Mouse (Mus musculus): ENCODE data around the gene Rnh1. TPM values are rescaled to one million over a fixed set of nuclear protein-coding genes. Genes with fewer than 3 reads are reported as not detected.
A peak's percentile ranks its signal among the peaks of the same experiment; 100 is the strongest.

Gene Rnh1
- polyA plus RNA-seq, 1 experiment: 195 TPM

- Histone ChIP-seq H3K4me3 (replicated peaks; ENCODE audit: extremely low read depth, low read depth, low read length) (peak overlapping the region; percentile 79), H3K4me1 (ENCODE audit: control insufficient read depth, insufficient read depth, low read length) (peaks cover 10% of the 10 kb centered on the region)
- DNase-seq: peak; percentile 67
- WGBS: 1% methylated on average over 43 of the region's 43 CpGs
- TF ChIP-seq CTCF (IDR thresholded peaks at IDR 0.05; ENCODE audit: insufficient read depth, low read length) (no peak), POLR2A (IDR thresholded peaks at IDR 0.05; ENCODE audit: borderline replicate concordance, extremely low read depth, low read depth, low read length) (no peak)
Observed at GRCm38 (mm10) chr7:141193348-141193856, 20.7 kb upstream of the Rnh1 start.

GRCm38 (mm10) chr7:141192776-141193347, 20.2 kb upstream of the Rnh1 start:
- peak; percentile 66 for DNase-seq
- TF ChIP-seq CTCF (IDR thresholded peaks at IDR 0.05; ENCODE audit: insufficient read depth, low read length) (no peak), POLR2A (IDR thresholded peaks at IDR 0.05; ENCODE audit: borderline replicate concordance, extremely low read depth, low read depth, low read length) (peak; percentile 43; the same call in 1 of the 2 replicates)
- 26% methylated on average over 12 of the region's 12 CpGs for WGBS

GRCm38 (mm10) chr7:141191796-141192685, 19.4 kb upstream of the Rnh1 start:
- WGBS: 88% methylated on average over 24 of the region's 24 CpGs
- DNase-seq: no peak
- H3K4me1 ChIP-seq (ENCODE audit: control insufficient read depth, insufficient read depth, low read length): peaks cover 10% of the 10 kb centered on the region
- no peak overlapping the region for H3K4me3 ChIP-seq (replicated peaks; ENCODE audit: extremely low read depth, low read depth, low read length)
- TF ChIP-seq POLR2A (IDR thresholded peaks at IDR 0.05; ENCODE audit: borderline replicate concordance, extremely low read depth, low read depth, low read length) (no peak), CTCF (IDR thresholded peaks at IDR 0.05; ENCODE audit: insufficient read depth, low read length) (no peak)

More at GRCm38 (mm10) chr7:141192776-141193347, 20.2 kb upstream of the Rnh1 start:
- H3K4me1 ChIP-seq (ENCODE audit: control insufficient read depth, insufficient read depth, low read length): peaks cover 10% of the 10 kb centered on the region
- H3K4me3 ChIP-seq (replicated peaks; ENCODE audit: extremely low read depth, low read depth, low read length): peak overlapping the region; percentile 79

- TF ChIP-seq CTCF (IDR thresholded peaks at IDR 0.05; ENCODE audit: insufficient read depth, low read length) (no peak), POLR2A (IDR thresholded peaks at IDR 0.05; ENCODE audit: borderline replicate concordance, extremely low read depth, low read depth, low read length) (no peak)
- Histone ChIP-seq H3K4me1 (ENCODE audit: control insufficient read depth, insufficient read depth, low read length) (peaks cover 10% of the 10 kb centered on the region), H3K4me3 (replicated peaks; ENCODE audit: extremely low read depth, low read depth, low read length) (no peak overlapping the region)
- 67% methylated on average over 14 of the region's 14 CpGs for WGBS
- DNase-seq: no peak
Observed at GRCm38 (mm10) chr7:141191036-141191435, 18.4 kb upstream of the Rnh1 start.

GRCm38 (mm10) chr7:141190220-141190619, 17.6 kb upstream of the Rnh1 start:
- TF ChIP-seq CTCF (IDR thresholded peaks at IDR 0.05; ENCODE audit: insufficient read depth, low read length) (no peak), POLR2A (IDR thresholded peaks at IDR 0.05; ENCODE audit: borderline replicate concordance, extremely low read depth, low read depth, low read length) (no peak)

GRCm38 (mm10) chr7:141188733-141189132, 16.1 kb upstream of the Rnh1 start:
- no peak for DNase-seq
- Histone ChIP-seq H3K4me1 (ENCODE audit: control insufficient read depth, insufficient read depth, low read length) (peaks cover 10% of the 10 kb centered on the region), H3K4me3 (replicated peaks; ENCODE audit: extremely low read depth, low read depth, low read length) (no peak overlapping the region)
- WGBS: 87% methylated on average over 3 of the region's 3 CpGs
- TF ChIP-seq CTCF (IDR thresholded peaks at IDR 0.05; ENCODE audit: insufficient read depth, low read length) (no peak), POLR2A (IDR thresholded peaks at IDR 0.05; ENCODE audit: borderline replicate concordance, extremely low read depth, low read depth, low read length) (no peak)

More at GRCm38 (mm10) chr7:141190220-141190619, 17.6 kb upstream of the Rnh1 start:
- DNase-seq: no peak
- Histone ChIP-seq H3K4me1 (ENCODE audit: control insufficient read depth, insufficient read depth, low read length) (peaks cover 10% of the 10 kb centered on the region), H3K4me3 (replicated peaks; ENCODE audit: extremely low read depth, low read depth, low read length) (no peak overlapping the region)
- 81% methylated on average over 3 of the region's 3 CpGs for WGBS

GRCm38 (mm10) chr7:141188194-141188593, 15.5 kb upstream of the Rnh1 start:
- WGBS: 72% methylated on average over 3 of the region's 3 CpGs
- DNase-seq: no peak
- TF ChIP-seq CTCF (IDR thresholded peaks at IDR 0.05; ENCODE audit: insufficient read depth, low read length) (no peak), POLR2A (IDR thresholded peaks at IDR 0.05; ENCODE audit: borderline replicate concordance, extremely low read depth, low read depth, low read length) (no peak)
- peaks cover 10% of the 10 kb centered on the region for H3K4me1 ChIP-seq (ENCODE audit: control insufficient read depth, insufficient read depth, low read length)
- no peak overlapping the region for H3K4me3 ChIP-seq (replicated peaks; ENCODE audit: extremely low read depth, low read depth, low read length)

GRCm38 (mm10) chr7:141176173-141176572, 3.5 kb upstream of the Rnh1 start:
- Histone ChIP-seq H3K4me3 (replicated peaks; ENCODE audit: extremely low read depth, low read depth, low read length) (no peak overlapping the region), H3K4me1 (ENCODE audit: control insufficient read depth, insufficient read depth, low read length) (peaks cover 3% of the 10 kb centered on the region; the same call in 1 of the 2 replicates)
- no peak for TF ChIP-seq POLR2A (IDR thresholded peaks at IDR 0.05; ENCODE audit: borderline replicate concordance, extremely low read depth, low read depth, low read length)
- TF ChIP-seq CTCF (IDR thresholded peaks at IDR 0.05; ENCODE audit: insufficient read depth, low read length): peak; percentile 99
- peak; percentile 77 for DNase-seq
- WGBS: 2% methylated on average over 8 of the region's 8 CpGs

- Histone ChIP-seq H3K4me1 (ENCODE audit: control insufficient read depth, insufficient read depth, low read length) (peaks cover 5% of the 10 kb centered on the region; the same call in 1 of the 2 replicates), H3K4me3 (replicated peaks; ENCODE audit: extremely low read depth, low read depth, low read length) (no peak overlapping the region)
- WGBS: 81% methylated on average over 4 of the region's 4 CpGs
- no peak for TF ChIP-seq POLR2A (IDR thresholded peaks at IDR 0.05; ENCODE audit: borderline replicate concordance, extremely low read depth, low read depth, low read length)
- no peak for TF ChIP-seq CTCF (IDR thresholded peaks at IDR 0.05; ENCODE audit: insufficient read depth, low read length)
- no peak for DNase-seq
Observed at GRCm38 (mm10) chr7:141175068-141175467, 2.4 kb upstream of the Rnh1 start.
